Mouse (Mus musculus): Measurements from ENCODE around the gene Rpl37.

The Rpl37 gene

GRCm38 (mm10) chr15:5156355-5156754, 39.9 kb downstream of the Rpl37 start:
- no peak for DNase-seq

GRCm38 (mm10) chr15:5157386-5157785, 40.9 kb downstream of the Rpl37 start:
- DNase-seq: no peak

- DNase-seq: no peak
Observed at GRCm38 (mm10) chr15:5158827-5159226, 42.4 kb downstream of the Rpl37 start.

- DNase-seq: no peak
Observed at GRCm38 (mm10) chr15:5165121-5165773, 48.8 kb downstream of the Rpl37 start.
